Mouse (Mus musculus): ENCODE results near the gene Rcbtb2.

DNA sequence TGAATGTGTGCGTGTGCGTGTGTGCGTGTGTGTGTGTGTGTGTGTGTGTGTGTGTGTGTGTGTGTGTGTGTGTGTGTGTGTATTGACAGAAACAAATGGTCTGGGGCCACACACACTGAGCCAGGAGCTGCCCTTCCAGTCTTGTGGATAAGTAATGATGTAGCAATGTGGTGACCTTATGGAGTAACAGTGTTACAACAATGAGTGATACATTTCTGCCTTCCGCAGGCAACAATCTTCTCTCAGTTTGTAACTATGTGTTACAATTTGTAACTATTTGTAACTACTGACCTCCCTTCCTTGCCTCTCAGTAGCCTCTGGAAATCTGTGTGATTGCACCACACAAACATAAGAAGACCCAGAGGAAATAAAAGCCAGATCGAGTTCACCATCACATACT is 35.6 kb upstream of the Rcbtb2 start:
- TF ChIP-seq ZC3H11A (IDR thresholded peaks at IDR 0.05; ENCODE audit: low read depth, low read length) (no peak), EP300 (IDR thresholded peaks at IDR 0.05; ENCODE audit: low read length) (no peak), POLR2A (IDR thresholded peaks at IDR 0.05; ENCODE audit: low read depth, low read length) (no peak), MXI1 (IDR thresholded peaks at IDR 0.05; ENCODE audit: low read depth, low read length) (no peak), RAD21 (IDR thresholded peaks at IDR 0.05; ENCODE audit: low read depth, low read length) (no peak), CTCF (conservative IDR thresholded peaks at IDR 0.05 in 1 of 2, IDR thresholded peaks at IDR 0.05 in 1 of 2; ENCODE audit: low read depth in 2 of 2, low read length in 2 of 2) (no peak), MAX (IDR thresholded peaks at IDR 0.05; ENCODE audit: low read length) (no peak)

Data from CH12.LX (cell line).